Mouse (Mus musculus): ENCODE measurements around the gene Cfap45.

DNA sequence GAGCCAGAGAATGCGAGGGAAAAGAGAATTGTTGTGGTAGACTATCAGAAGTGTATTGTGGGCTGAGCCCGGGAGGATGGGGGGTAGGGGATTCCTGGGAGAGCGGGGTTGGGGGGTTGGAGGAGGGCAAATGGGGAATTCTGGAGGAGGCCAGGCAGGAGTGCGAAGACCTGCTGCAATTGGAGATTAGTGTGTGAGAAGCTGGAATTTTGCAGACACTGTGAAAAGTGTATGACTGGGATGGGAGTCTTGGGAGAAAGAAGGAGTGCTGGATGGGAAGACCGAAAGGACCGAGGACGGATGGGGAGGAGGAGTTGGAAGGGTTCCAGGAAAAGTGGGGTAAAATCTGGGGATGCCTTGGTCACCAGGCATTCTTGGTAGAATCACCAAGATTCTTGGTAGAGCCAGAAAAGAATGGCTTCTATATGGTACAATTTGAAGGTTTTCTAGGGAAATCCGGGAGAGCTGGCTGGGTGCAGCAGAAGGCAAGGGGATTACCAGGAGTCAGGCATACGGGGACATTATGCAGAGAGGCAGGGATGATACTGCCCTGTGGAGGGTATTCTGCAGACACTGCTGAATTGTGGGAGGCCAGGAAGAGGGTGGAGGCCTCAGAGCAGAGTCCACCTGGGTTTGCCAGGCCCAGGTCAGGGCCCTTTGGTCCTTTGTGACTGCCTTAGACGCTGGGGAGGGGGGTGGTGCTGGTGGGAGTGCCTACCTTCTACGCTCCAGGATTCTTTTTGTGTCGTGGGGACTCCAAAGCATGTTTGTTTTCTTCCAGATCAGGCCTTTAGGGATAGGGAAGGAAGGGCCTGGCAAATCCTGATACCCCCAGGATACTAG is 37.9 kb upstream of the Cfap45 start:
- no peak for TF ChIP-seq POLR2A (IDR thresholded peaks at IDR 0.05; ENCODE audit: insufficient read depth, low read depth, low read length)
- no peak for TF ChIP-seq CTCF (IDR thresholded peaks at IDR 0.05; ENCODE audit: insufficient read depth, low read depth, low read length)

All from olfactory bulb, adult 2 months (tissue).